Comparison of ENCODE assay signal across 8 mouse cellular contexts in genomic region chr1:156615381-156616133, GRCm38 (mm10). TPM values are rescaled to one million over a fixed set of nuclear protein-coding genes. Genes with fewer than 3 reads are reported as not detected.
A peak's percentile ranks its signal among the peaks of the same experiment; 100 is the strongest.
DNase-seq lines count a peak whose midpoint lies in the region; ATAC-seq and TF ChIP-seq lines count a peak whose summit lies in the region.

No protein-coding gene starts in this region.

- 0 out of 2 replicates have a peak overlapping the region, but pooled peaks have one; percentile 1 for H3K4me2 ChIP-seq in midbrain, embryonic 13.5 days (replicated peaks)
- H3K4me2 ChIP-seq in stomach, postnatal 0 days (replicated peaks; ENCODE audit: low read depth) = peak overlapping the region; percentile 56

- intact Hi-C loops in heart, postnatal 36 days (cut with DNase I) = loop anchor here (2.0 kb wide), 2 partner anchors 31 to 57 kb away; partner anchors contain the start of gene Abl2

- H3K27ac ChIP-seq in limb, embryonic 10.5 days = peak overlapping the region; percentile 72
- H3K27ac ChIP-seq in midbrain, embryonic 13.5 days = no peak overlapping the region
- H3K27ac ChIP-seq in stomach, postnatal 0 days (replicated peaks) = peak overlapping the region; percentile 90

- peak overlapping the region; percentile 39 for H3K4me3 ChIP-seq in limb, embryonic 10.5 days
- no peak overlapping the region for H3K4me3 ChIP-seq in midbrain, embryonic 13.5 days (replicated peaks)
- H3K4me3 ChIP-seq in stomach, postnatal 0 days (ENCODE audit: low read depth, low read length) = peak overlapping the region; percentile 14; the same call in 1 of the 2 replicates

- peak; percentile 87 for DNase-seq in CD4-positive helper T cell, adult 2 months (ENCODE audit: low read depth, low spot score)
- peak; percentile 90 to 96 for DNase-seq in adrenal gland, adult (ENCODE audit: inconsistent age in 2 of 2, low spot score in 1 of 2)
- DNase-seq in fibroblast of lung, adult 2 months (ENCODE audit: low read depth) = peak; percentile 97
- DNase-seq in heart, postnatal 36 days = peak; percentile 74 to 80
- DNase-seq in limb, embryonic 10.5 days (ENCODE audit: low spot score) = peak; percentile 52
- peak; percentile 86 for DNase-seq in stomach, postnatal 0 days (ENCODE audit: low spot score)
- DNase-seq in layer of hippocampus, postnatal 36 days = no peak

- no peaks in the 10 kb centered on the region for H3K9me3 ChIP-seq in limb, embryonic 10.5 days (replicated peaks)
- H3K9me3 ChIP-seq in midbrain, embryonic 13.5 days = no peaks in the 10 kb centered on the region
- H3K9me3 ChIP-seq in stomach, postnatal 0 days (ENCODE audit: control insufficient read depth, low read length) = no peaks in the 10 kb centered on the region

- WGBS in limb, embryonic 10.5 days = 14% methylated on average over 13 of the region's 13 CpGs
- WGBS in midbrain, embryonic 13.5 days = 29% methylated on average over 13 of the region's 13 CpGs
- 10% methylated on average over 13 of the region's 13 CpGs for WGBS in stomach, postnatal 0 days

- peak; percentile 25 for ATAC-seq in midbrain, embryonic 13.5 days
- ATAC-seq in stomach, postnatal 0 days (ENCODE audit: low FRiP score, low TSS enrichment) = peak; percentile 96

- H3K9ac ChIP-seq in midbrain, embryonic 13.5 days (replicated peaks) = no peak overlapping the region
- H3K9ac ChIP-seq in stomach, postnatal 0 days (ENCODE audit: low read length) = 0 out of 2 replicates have a peak overlapping the region, but pooled peaks have one; percentile 13

- TF ChIP-seq EP300 in stomach, postnatal 0 days (optimal IDR thresholded peaks at IDR 0.05) = no peak

- peaks cover 39% of the 10 kb centered on the region for H3K4me1 ChIP-seq in limb, embryonic 10.5 days
- H3K4me1 ChIP-seq in midbrain, embryonic 13.5 days (replicated peaks) = peaks cover 33% of the 10 kb centered on the region
- peaks cover 3% of the 10 kb centered on the region for H3K4me1 ChIP-seq in stomach, postnatal 0 days (replicated peaks; ENCODE audit: control insufficient read depth, insufficient read depth)

- H3K36me3 ChIP-seq in limb, embryonic 10.5 days = peaks cover 9% of the 10 kb centered on the region; the same call in 1 of the 2 replicates
- no peaks in the 10 kb centered on the region for H3K36me3 ChIP-seq in midbrain, embryonic 13.5 days
- H3K36me3 ChIP-seq in stomach, postnatal 0 days (ENCODE audit: control insufficient read depth, insufficient read depth, low read length) = no peaks in the 10 kb centered on the region

- no peaks in the 10 kb centered on the region for H3K27me3 ChIP-seq in limb, embryonic 10.5 days (ENCODE audit: low read depth, poor library complexity, severe bottlenecking)
- no peaks in the 10 kb centered on the region for H3K27me3 ChIP-seq in midbrain, embryonic 13.5 days
- H3K27me3 ChIP-seq in stomach, postnatal 0 days (ENCODE audit: control insufficient read depth, insufficient read depth, low read length) = no peaks in the 10 kb centered on the region

- TF ChIP-seq CTCF in stomach, postnatal 0 days (IDR thresholded peaks at IDR 0.05; ENCODE audit: low read depth) = peak; percentile 16; the same call in 1 of the 2 replicates

RNA-seq across cellular contexts. Expression of gene Abl2, which starts 57.0 kb away (rescaled TPM):
- total RNA-seq in heart, postnatal 36 days (2021) = 10 to 100 TPM; 21.0 to 21.5 TPM
- 5.2 and 6.0 TPM in 2 replicates for polyA plus RNA-seq in limb, embryonic 10.5 days (2016; fragmentation: Nextera tagmentation; extraction: Ambion mirVana)
- polyA plus RNA-seq in midbrain, embryonic 13.5 days (2015; fragmentation: Nextera tagmentation; extraction: Ambion mirVana) = 6.7 and 7.0 TPM in 2 replicates
- polyA plus RNA-seq in stomach, postnatal 0 days (2015; fragmentation: Nextera tagmentation; extraction: Ambion mirVana) = 1.4 TPM in 2 replicates
- total RNA-seq in layer of hippocampus, postnatal 36 days (2021) = 10 to 100 TPM; 89.1 to 89.3 TPM

RNA-seq across cellular contexts. Expression of gene Tor3a, which starts 58.6 kb away (rescaled TPM):
- 10 to 100 TPM; 10.8 to 14.2 TPM for total RNA-seq in heart, postnatal 36 days (2021)
- polyA plus RNA-seq in limb, embryonic 10.5 days (2016; fragmentation: Nextera tagmentation; extraction: Ambion mirVana) = 5.9 and 6.9 TPM in 2 replicates
- 2.4 and 3.4 TPM in 2 replicates for polyA plus RNA-seq in midbrain, embryonic 13.5 days (2015; fragmentation: Nextera tagmentation; extraction: Ambion mirVana)
- 16.8 and 17.1 TPM in 2 replicates for polyA plus RNA-seq in stomach, postnatal 0 days (2015; fragmentation: Nextera tagmentation; extraction: Ambion mirVana)
- total RNA-seq in layer of hippocampus, postnatal 36 days (2021) = 1 to 10 TPM; 5.9 to 7.1 TPM

Comparison
In these comparisons a context has a peak if more than half of its experiments do, and no peak if none do; other contexts are left out.
1. DNase-seq: peak in CD4-positive helper T cell, adult 2 months (single experiment), adrenal gland, adult (2 of 2), fibroblast of lung, adult 2 months (single experiment), heart, postnatal 36 days (2 of 2), limb, embryonic 10.5 days (single experiment) and stomach, postnatal 0 days (single experiment); none in layer of hippocampus, postnatal 36 days (0 of 2).